Mouse (Mus musculus) kidney, embryonic 16.5 days (tissue): ENCODE measurements around the gene Gm42420. TPM values are rescaled to one million over a fixed set of nuclear protein-coding genes. Genes with fewer than 3 reads are reported as not detected.

Experiments
- ATAC-seq: fragments of 200-750 bp; cut with Nextera tagmentation; 2 replicates; pipeline ENCODE4 v1.8.0; 2017; ENCODE audit warnings: moderate TSS enrichment; ENCODE audit not compliant: low FRiP score, low TSS enrichment
- H3K27ac ChIP-seq: fragments of 300-500 bp; sonication (generic); 2 replicates; pipeline ENCODE4 v1.5.1; 2014; ENCODE audit warnings: low read length
- H3K27me3 ChIP-seq: fragments of 300-500 bp; sonication (generic); 2 replicates; pipeline ENCODE4 v1.6.1; 2014; ENCODE audit warnings: low read length, control low read depth, mixed read lengths; ENCODE audit not compliant: insufficient read depth
- H3K36me3 ChIP-seq: fragments of 300-500 bp; sonication (generic); 2 replicates; pipeline ENCODE4 v1.6.1; 2014; ENCODE audit warnings: low read length, control low read depth, mixed read lengths; ENCODE audit not compliant: insufficient read depth
- H3K4me1 ChIP-seq: fragments of 300-500 bp; sonication (generic); 2 replicates; pipeline ENCODE4 v1.6.1; 2014; ENCODE audit warnings: low read length, control low read depth, mixed read lengths; ENCODE audit not compliant: insufficient read depth
- H3K4me2 ChIP-seq: fragments of 300-500 bp; sonication (generic); replicated peaks from 2 replicates; pipeline ENCODE4 v1.6.1; 2014; ENCODE audit warnings: low read depth, low read length
- H3K4me3 ChIP-seq: fragments of 300-500 bp; sonication (generic); 2 replicates; pipeline ENCODE4 v1.5.1; 2014; ENCODE audit warnings: mild to moderate bottlenecking, low read length
- H3K9ac ChIP-seq: fragments of 300-500 bp; sonication (generic); replicated peaks from 2 replicates; pipeline ENCODE4 v1.6.1; 2014; ENCODE audit warnings: low read length
- H3K9me3 ChIP-seq: fragments of 300-500 bp; sonication (generic); 2 replicates; pipeline ENCODE4 v1.6.1; 2016; ENCODE audit warnings: low read length, control low read depth
- WGBS: fragments of 180-500 bp; shearing (Covaris S2); extraction: QIAGEN DNeasy Blood & Tissue Kit; methylation state at CpG from one replicate; pipeline ENCODE4 v1.1.7; 2014; 5-methylcytosine and 5-hydroxymethylcytosine counted together
- polyA plus RNA-seq: library from polyadenylated mRNA; unstranded; fragments of >200 nt; fragmentation: Nextera tagmentation; extraction: Ambion mirVana; gene quantifications from 2 replicates; pipeline ENCODE4 v1.2.1, GENCODE M21; 2015

Gene Gm42420
- polyA plus RNA-seq, 1 experiment from 2014 or later = 3.8 TPM

GRCm38 (mm10) chr6:39548030-39548429, 37.5 kb upstream of the Gm42420 start:
- Histone ChIP-seq H3K4me3 (no peak overlapping the region), H3K27me3 (no peaks in the 10 kb centered on the region), H3K27ac (no peak overlapping the region), H3K36me3 (no peaks in the 10 kb centered on the region), H3K9me3 (no peaks in the 10 kb centered on the region), H3K4me1 (peaks cover 56% of the 10 kb centered on the region), H3K4me2 (no peak overlapping the region), H3K9ac (no peak overlapping the region; the same call in 1 of the 2 replicates)
- WGBS = 68% methylated on average over 5 of the region's 5 CpGs
- no peak for ATAC-seq

GRCm38 (mm10) chr6:39551981-39552636, 33.4 kb upstream of the Gm42420 start:
- 0 out of 2 replicates have a peak overlapping the region, but pooled peaks have one; percentile 22 for H3K9ac ChIP-seq
- H3K4me2 ChIP-seq = no peak overlapping the region
- WGBS = 38% methylated on average over 8 of the region's 8 CpGs
- ATAC-seq = 0 out of 2 replicates have a peak, but pooled peaks have one; percentile 47
- no peaks in the 10 kb centered on the region for H3K27me3 ChIP-seq
- H3K9me3 ChIP-seq = no peaks in the 10 kb centered on the region
- H3K36me3 ChIP-seq = no peaks in the 10 kb centered on the region
- H3K4me1 ChIP-seq = peaks cover 50% of the 10 kb centered on the region
- no peak overlapping the region for H3K4me3 ChIP-seq
- 0 out of 2 replicates have a peak overlapping the region, but pooled peaks have one; percentile 38 for H3K27ac ChIP-seq

- Histone ChIP-seq H3K4me3 (peak overlapping the region; percentile 62; the same call in 1 of the 2 replicates), H3K36me3 (no peaks in the 10 kb centered on the region), H3K9ac (no peak overlapping the region), H3K4me1 (peaks cover 46% of the 10 kb centered on the region), H3K27me3 (no peaks in the 10 kb centered on the region), H3K4me2 (peak overlapping the region; percentile 73), H3K9me3 (no peaks in the 10 kb centered on the region), H3K27ac (no peak overlapping the region)
- WGBS = 67% methylated on average over 12 of the region's 12 CpGs
- no peak for ATAC-seq
Measured at GRCm38 (mm10) chr6:39554888-39555647, 30.5 kb upstream of the Gm42420 start.

- WGBS = 71% methylated on average over 2 of the region's 2 CpGs
- ATAC-seq = no peak
- H3K4me2 ChIP-seq = peak overlapping the region; percentile 73
- H3K36me3 ChIP-seq = no peaks in the 10 kb centered on the region
- H3K27me3 ChIP-seq = no peaks in the 10 kb centered on the region
- H3K4me3 ChIP-seq = peak overlapping the region; percentile 62; the same call in 1 of the 2 replicates
- H3K9me3 ChIP-seq = no peaks in the 10 kb centered on the region
- H3K4me1 ChIP-seq = peaks cover 46% of the 10 kb centered on the region
- no peak overlapping the region for H3K9ac ChIP-seq
- H3K27ac ChIP-seq = no peak overlapping the region
Measured at GRCm38 (mm10) chr6:39555648-39555945, 30.0 kb upstream of the Gm42420 start.

GRCm38 (mm10) chr6:39556900-39557659, 28.5 kb upstream of the Gm42420 start:
- peak overlapping the region; percentile 73 for H3K4me2 ChIP-seq
- no peaks in the 10 kb centered on the region for H3K27me3 ChIP-seq
- ATAC-seq = peak; percentile 73
- peak overlapping the region; percentile 62 for H3K4me3 ChIP-seq
- H3K4me1 ChIP-seq = peaks cover 41% of the 10 kb centered on the region
- H3K9ac ChIP-seq = peak overlapping the region; percentile 80
- peak overlapping the region; percentile 84 for H3K27ac ChIP-seq
- under 1% methylated on average over 51 of the region's 54 CpGs for WGBS
- H3K9me3 ChIP-seq = no peaks in the 10 kb centered on the region
- no peaks in the 10 kb centered on the region for H3K36me3 ChIP-seq

GRCm38 (mm10) chr6:39557723-39558261, 27.8 kb upstream of the Gm42420 start, which contains the start of gene Dennd2a:
Dennd2a (minus strand) TSS chr6:39557867.
- Histone ChIP-seq H3K9me3 (no peaks in the 10 kb centered on the region), H3K4me3 (peak within 1 kb of the TSS; percentile 62), H3K27ac (peak within 1 kb of the TSS; percentile 84), H3K27me3 (no peaks in the 10 kb centered on the region), H3K4me1 (peaks cover 39% of the 10 kb centered on the region), H3K4me2 (peak within 1 kb of the TSS; percentile 73), H3K9ac (peak within 1 kb of the TSS; percentile 80), H3K36me3 (no peaks in the 10 kb centered on the region)
- WGBS = under 1% methylated on average over 45 of the region's 50 CpGs
- ATAC-seq = peak; percentile 95

GRCm38 (mm10) chr6:39559276-39559939, 26.1 kb upstream of the Gm42420 start:
- no peak overlapping the region for H3K27ac ChIP-seq
- H3K4me2 ChIP-seq = no peak overlapping the region
- no peak overlapping the region for H3K4me3 ChIP-seq
- peaks cover 36% of the 10 kb centered on the region for H3K4me1 ChIP-seq
- no peak overlapping the region for H3K9ac ChIP-seq
- WGBS = 56% methylated on average over 6 of the region's 6 CpGs
- no peaks in the 10 kb centered on the region for H3K27me3 ChIP-seq
- no peaks in the 10 kb centered on the region for H3K9me3 ChIP-seq
- no peak for ATAC-seq
- H3K36me3 ChIP-seq = no peaks in the 10 kb centered on the region

- no peak overlapping the region for H3K27ac ChIP-seq
- peaks cover 12% of the 10 kb centered on the region; the same call in 1 of the 2 replicates for H3K4me1 ChIP-seq
- H3K9ac ChIP-seq = 0 out of 2 replicates have a peak overlapping the region, but pooled peaks have one; percentile 32
- no peaks in the 10 kb centered on the region for H3K27me3 ChIP-seq
- peak overlapping the region; percentile 45 for H3K4me2 ChIP-seq
- 20% methylated on average over 23 of the region's 23 CpGs for WGBS
- no peaks in the 10 kb centered on the region for H3K9me3 ChIP-seq
- peak overlapping the region; percentile 17 for H3K4me3 ChIP-seq
- no peaks in the 10 kb centered on the region for H3K36me3 ChIP-seq
- 0 out of 2 replicates have a peak, but pooled peaks have one; percentile 26 for ATAC-seq
Measured at GRCm38 (mm10) chr6:39562166-39563015, 23.2 kb upstream of the Gm42420 start.
